Mouse (Mus musculus) G1E (cell line): ENCODE results near the gene Tbc1d17.

Experiments used
- CTCF ChIP-seq: IDR thresholded peaks from 2 replicates; pipeline ENCODE4 v1.5.1; 2012; ENCODE audit warnings: low read depth, low read length, inconsistent platforms, mixed read lengths
- GATA1 ChIP-seq: IDR thresholded peaks from 2 replicates; pipeline ENCODE4 v1.6.1; 2012; ENCODE audit warnings: borderline replicate concordance, low read length, inconsistent platforms, mixed read lengths
- POLR2AphosphoS5 ChIP-seq: IDR thresholded peaks from 2 replicates; pipeline ENCODE4 v1.6.1; 2012; ENCODE audit warnings: low read depth, low read length, inconsistent platforms; ENCODE audit not compliant: insufficient replicate concordance
- TAL1 ChIP-seq: conservative IDR thresholded peaks from 2 replicates; pipeline ENCODE4 v1.6.1; 2012; ENCODE audit warnings: low read depth, low read length, inconsistent platforms, mixed read lengths

DNA sequence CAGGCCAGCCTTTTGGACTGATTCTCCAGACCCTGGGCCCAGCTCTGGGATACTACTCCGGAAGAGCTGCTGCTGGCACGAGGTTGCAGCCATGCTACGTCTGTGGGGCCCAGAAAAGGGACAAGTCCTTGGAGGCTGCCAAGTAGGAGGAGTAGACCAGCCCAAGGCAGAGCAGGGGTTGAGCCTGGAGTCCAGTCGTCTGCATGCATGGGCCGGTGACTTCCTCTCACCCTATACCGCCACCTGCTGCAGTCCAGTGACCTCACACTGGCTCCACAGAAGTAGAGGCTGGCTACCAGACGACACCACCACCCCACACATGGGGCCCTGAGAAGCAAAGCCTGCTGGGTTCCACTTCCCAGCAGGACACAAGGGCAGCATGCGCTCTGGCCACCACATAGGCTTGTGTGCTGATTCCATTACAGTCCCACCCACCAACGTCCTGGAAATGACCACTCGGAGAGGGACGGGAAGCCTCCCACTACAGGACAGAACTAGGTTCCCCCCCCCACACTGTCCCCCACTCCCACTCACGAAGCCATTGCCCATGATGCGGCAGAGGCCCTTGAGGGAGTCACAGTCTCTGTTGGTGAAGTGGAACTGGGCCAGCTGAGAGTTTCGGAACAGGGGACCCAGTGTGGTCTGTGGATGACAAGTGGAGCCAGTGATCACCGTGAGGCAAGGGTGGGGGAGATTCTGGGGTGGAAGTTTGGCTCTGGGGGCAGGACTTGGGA, 17.6 kb upstream of the Tbc1d17 start:
- no peak for TF ChIP-seq POLR2AphosphoS5
- TF ChIP-seq CTCF = no peak
- TF ChIP-seq TAL1 = no peak
- no peak for TF ChIP-seq GATA1
